Mouse (Mus musculus) lung, embryonic 14.5 days (tissue): ENCODE data around the gene Hoxa9. TPM values are rescaled to one million over a fixed set of nuclear protein-coding genes. Genes with fewer than 3 reads are reported as not detected.

Experiments
- ATAC-seq: fragments of 200-750 bp; cut with Nextera tagmentation; 2 replicates; pipeline ENCODE4 v1.8.0; 2017; ENCODE audit warnings: mild to moderate bottlenecking, moderate TSS enrichment, moderate library complexity; ENCODE audit not compliant: insufficient read depth
- DNase-seq: peaks from one replicate; pipeline ENCODE4 v3.0.0-alpha.2; 2015
- H3K27ac ChIP-seq: fragments of 300-500 bp; sonication (generic); 2 replicates; pipeline ENCODE4 v1.5.1; 2014; ENCODE audit warnings: low read depth, mild to moderate bottlenecking, moderate library complexity
- H3K27me3 ChIP-seq: fragments of 300-500 bp; sonication (generic); 2 replicates; pipeline ENCODE4 v1.6.1; 2014; ENCODE audit warnings: low read length, control low read depth; ENCODE audit not compliant: insufficient read depth
- H3K36me3 ChIP-seq: fragments of 300-500 bp; sonication (generic); 2 replicates; pipeline ENCODE4 v1.6.1; 2014; ENCODE audit warnings: control low read depth; ENCODE audit not compliant: insufficient read depth
- H3K4me1 ChIP-seq: fragments of 300-500 bp; sonication (generic); 2 replicates; pipeline ENCODE4 v1.6.1; 2014; ENCODE audit warnings: antibody characterized with exemption, control low read depth; ENCODE audit not compliant: insufficient read depth
- H3K4me2 ChIP-seq: fragments of 300-500 bp; sonication (generic); 2 replicates; pipeline ENCODE4 v1.6.1; 2014; ENCODE audit warnings: mild to moderate bottlenecking
- H3K4me3 ChIP-seq: fragments of 300-500 bp; sonication (generic); 2 replicates; pipeline ENCODE4 v1.5.1; 2014; ENCODE audit warnings: low read depth, low read length
- H3K9ac ChIP-seq: fragments of 300-500 bp; sonication (generic); 2 replicates; pipeline ENCODE4 v1.6.1; 2014
- H3K9me3 ChIP-seq: fragments of 300-500 bp; sonication (generic); 2 replicates; pipeline ENCODE4 v1.6.1; 2016; ENCODE audit warnings: low read depth, low read length, control low read depth
- CTCF ChIP-seq: IDR thresholded peaks from 2 replicates; pipeline ENCODE4 v1.5.1; 2016; ENCODE audit warnings: antibody characterized with exemption, low read depth
- WGBS: fragments of 180-500 bp; shearing (Covaris S2); extraction: QIAGEN DNeasy Blood & Tissue Kit; methylation state at CpG from one replicate; pipeline ENCODE4 v1.1.7; 2014; 5-methylcytosine and 5-hydroxymethylcytosine counted together
- polyA plus RNA-seq: library from polyadenylated mRNA; unstranded; fragments of >200 nt; fragmentation: Nextera tagmentation; extraction: Ambion mirVana; gene quantifications from 2 replicates; pipeline ENCODE4 v1.2.1, GENCODE M21; 2014

Gene Hoxa9
- polyA plus RNA-seq, 1 experiment from 2014 or later, result not detected

GRCm38 (mm10) chr6:52265913-52266665 lies 35.2 kb upstream of the Hoxa9 start:
- H3K9ac ChIP-seq, result no peak overlapping the region
- WGBS, result 2% methylated on average over 19 of the region's 19 CpGs

GRCm38 (mm10) chr6:52265306-52265912 lies 34.5 kb upstream of the Hoxa9 start:
- DNase-seq (no peak), ATAC-seq (no peak)
- Histone ChIP-seq H3K9me3 (no peaks in the 10 kb centered on the region), H3K4me2 (no peak overlapping the region), H3K4me3 (no peak overlapping the region), H3K36me3 (no peaks in the 10 kb centered on the region), H3K27me3 (peaks cover 94% of the 10 kb centered on the region), H3K27ac (no peak overlapping the region), H3K4me1 (no peaks in the 10 kb centered on the region), H3K9ac (no peak overlapping the region)
- 1% methylated on average over 18 of the region's 18 CpGs for WGBS
- no peak for TF ChIP-seq CTCF

More at GRCm38 (mm10) chr6:52265913-52266665, 35.2 kb upstream of the Hoxa9 start:
- H3K27ac ChIP-seq, result no peak overlapping the region
- H3K9me3 ChIP-seq, result no peaks in the 10 kb centered on the region
- TF ChIP-seq CTCF, result no peak
- H3K4me1 ChIP-seq, result no peaks in the 10 kb centered on the region
- H3K36me3 ChIP-seq, result no peaks in the 10 kb centered on the region
- H3K4me2 ChIP-seq, result no peak overlapping the region
- peaks cover 99% of the 10 kb centered on the region for H3K27me3 ChIP-seq
- ATAC-seq (no peak), DNase-seq (no peak)
- H3K4me3 ChIP-seq, result no peak overlapping the region

DNA sequence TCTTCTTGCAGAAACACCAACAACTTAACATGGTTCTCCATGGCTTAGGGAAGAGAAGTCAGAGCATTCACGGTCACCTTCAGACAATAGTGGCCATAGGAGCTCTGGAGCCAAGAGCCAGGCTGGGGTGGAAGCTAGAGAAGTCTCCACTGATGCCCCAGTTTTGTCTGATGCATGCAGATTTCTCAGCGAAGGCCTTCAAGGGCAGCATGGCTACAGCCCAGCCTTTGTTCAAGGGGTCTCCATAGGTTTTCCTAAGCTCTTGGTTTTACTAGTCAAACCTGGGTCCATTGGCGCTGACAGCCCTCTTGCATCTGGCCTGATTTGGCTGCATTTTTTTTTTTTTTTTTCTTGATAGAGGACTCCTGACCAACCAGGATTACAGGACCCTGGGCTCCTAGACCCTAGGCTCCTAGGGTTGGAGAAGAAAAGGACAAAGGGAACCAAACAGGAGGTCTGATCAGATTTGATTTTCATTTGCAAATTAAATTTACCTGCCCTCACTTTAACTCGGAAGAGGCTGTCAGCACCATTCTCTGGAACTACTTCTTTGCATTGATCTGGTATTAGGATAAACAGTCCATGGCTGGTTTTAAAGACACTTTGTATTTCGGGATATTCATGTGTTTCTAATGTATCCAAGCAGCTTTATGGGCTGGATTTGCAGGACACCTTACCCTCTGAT lies 33.4 kb upstream of the Hoxa9 start:
- Histone ChIP-seq H3K4me2 (no peak overlapping the region), H3K4me1 (no peaks in the 10 kb centered on the region), H3K4me3 (no peak overlapping the region), H3K9ac (no peak overlapping the region), H3K27me3 (peaks cover 92% of the 10 kb centered on the region), H3K27ac (no peak overlapping the region), H3K36me3 (no peaks in the 10 kb centered on the region), H3K9me3 (no peaks in the 10 kb centered on the region)
- ATAC-seq, result no peak
- WGBS, result 6% methylated on average over 5 of the region's 5 CpGs
- no peak for TF ChIP-seq CTCF
- no peak for DNase-seq

- no peak for ATAC-seq
- no peak for DNase-seq
- no peaks in the 10 kb centered on the region for H3K4me1 ChIP-seq
- 2% methylated on average over 6 of the region's 6 CpGs for WGBS
- no peak overlapping the region for H3K4me2 ChIP-seq
- H3K27me3 ChIP-seq, result peaks cover 92% of the 10 kb centered on the region
- H3K4me3 ChIP-seq, result no peak overlapping the region
- TF ChIP-seq CTCF, result no peak
- H3K9me3 ChIP-seq, result no peaks in the 10 kb centered on the region
- H3K9ac ChIP-seq, result no peak overlapping the region
- no peaks in the 10 kb centered on the region for H3K36me3 ChIP-seq
- H3K27ac ChIP-seq, result no peak overlapping the region
Observed at GRCm38 (mm10) chr6:52263321-52263585, 32.4 kb upstream of the Hoxa9 start.

GRCm38 (mm10) chr6:52262463-52263320 lies 31.8 kb upstream of the Hoxa9 start:
- Histone ChIP-seq H3K9me3 (no peaks in the 10 kb centered on the region), H3K27ac (no peak overlapping the region), H3K4me1 (no peaks in the 10 kb centered on the region), H3K9ac (no peak overlapping the region), H3K4me3 (no peak overlapping the region), H3K27me3 (peaks cover 90% of the 10 kb centered on the region), H3K36me3 (no peaks in the 10 kb centered on the region), H3K4me2 (no peak overlapping the region)
- ATAC-seq (no peak), DNase-seq (peak; percentile 20)
- 2% methylated on average over 24 of the region's 24 CpGs for WGBS
- no peak for TF ChIP-seq CTCF

DNA sequence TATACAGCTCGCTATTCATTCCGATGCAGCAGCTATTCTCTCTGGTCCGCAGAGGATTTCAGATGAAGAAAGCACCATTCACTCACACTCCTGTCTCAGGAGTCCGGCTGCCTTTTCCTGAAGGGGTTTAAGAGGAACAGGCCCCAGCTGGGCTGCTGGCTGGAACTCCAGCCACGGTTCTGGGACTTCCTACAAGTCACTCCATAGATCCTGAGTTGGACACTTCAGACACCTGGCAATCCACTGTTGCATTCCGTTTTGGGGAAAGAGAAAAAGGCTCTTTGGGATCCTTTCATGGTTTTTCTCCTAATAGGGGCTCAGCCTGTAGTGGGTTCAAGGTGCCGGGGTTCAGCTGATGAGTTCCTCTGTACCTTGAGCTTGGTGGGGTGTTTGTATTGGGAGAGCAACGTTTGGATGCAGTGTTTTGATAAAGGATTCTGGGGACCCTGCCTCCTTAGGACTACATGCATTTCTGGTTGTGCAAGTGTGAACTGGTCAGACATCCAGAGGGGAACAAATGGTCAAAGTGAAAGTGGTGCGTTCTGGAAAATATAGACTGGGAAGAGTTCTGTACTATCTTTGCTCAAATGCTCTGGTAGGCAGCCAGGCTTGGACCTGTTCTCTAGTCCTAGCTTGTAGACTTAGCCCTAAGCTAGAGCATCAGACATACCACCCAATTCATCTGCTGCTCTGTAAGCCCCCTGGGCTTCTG lies 31.0 kb upstream of the Hoxa9 start:
- no peak overlapping the region for H3K9ac ChIP-seq
- H3K9me3 ChIP-seq, result no peaks in the 10 kb centered on the region
- no peaks in the 10 kb centered on the region for H3K36me3 ChIP-seq
- H3K4me3 ChIP-seq, result no peak overlapping the region
- DNase-seq, result peak; percentile 38
- no peak for TF ChIP-seq CTCF
- 3% methylated on average over 9 of the region's 9 CpGs for WGBS
- no peaks in the 10 kb centered on the region for H3K4me1 ChIP-seq
- ATAC-seq, result no peak
- H3K4me2 ChIP-seq, result no peak overlapping the region
- peaks cover 91% of the 10 kb centered on the region for H3K27me3 ChIP-seq
- H3K27ac ChIP-seq, result no peak overlapping the region
